Mouse (Mus musculus) embryonic fibroblast, embryonic 13.5 days (primary cell): ENCODE data around the gene Polr2f. TPM values are rescaled to one million over a fixed set of nuclear protein-coding genes. Genes with fewer than 3 reads are reported as not detected.

Experiments
- H3K27ac ChIP-seq: 2 replicates; pipeline ENCODE4 v1.5.1; 2012; ENCODE audit warnings: low read length, control low read depth, inconsistent platforms; ENCODE audit not compliant: insufficient read depth
- H3K4me1 ChIP-seq: 2 replicates; pipeline ENCODE4 v1.6.1; 2011; ENCODE audit warnings: low read length; ENCODE audit not compliant: control insufficient read depth, insufficient read depth
- H3K4me3 ChIP-seq: 2 replicates; pipeline ENCODE4 v1.5.1; 2011; ENCODE audit warnings: mild to moderate bottlenecking, control low read depth, low read length; ENCODE audit not compliant: insufficient read depth
- CTCF ChIP-seq: IDR thresholded peaks from 2 replicates; pipeline ENCODE4 v1.5.1; 2011; ENCODE audit warnings: mild to moderate bottlenecking, control low read depth, low read length, moderate library complexity, borderline replicate concordance; ENCODE audit not compliant: insufficient read depth
- POLR2A ChIP-seq: IDR thresholded peaks from 2 replicates; pipeline ENCODE4 v1.6.1; 2011; ENCODE audit warnings: low read depth, mild to moderate bottlenecking, control low read depth, low read length, moderate library complexity
- polyA plus RNA-seq: library from polyadenylated mRNA; stranded (reverse); fragments of >200 nt; gene quantifications from 2 replicates; pipeline ENCODE4 v1.2.4, GENCODE M21; 2011; ENCODE audit warnings: low read depth; ENCODE audit not compliant: missing spikeins, insufficient read length

Polr2f gene
- polyA plus RNA-seq, 1 experiment = 82.7 TPM

GRCm38 (mm10) chr15:79144021-79144420, 3.2 kb downstream of the Polr2f start:
- TF ChIP-seq CTCF (no peak), POLR2A (no peak)
- no peak overlapping the region for H3K4me3 ChIP-seq
- H3K4me1 ChIP-seq = peaks cover 2% of the 10 kb centered on the region; the same call in 1 of the 2 replicates
- no peak overlapping the region for H3K27ac ChIP-seq

DNA sequence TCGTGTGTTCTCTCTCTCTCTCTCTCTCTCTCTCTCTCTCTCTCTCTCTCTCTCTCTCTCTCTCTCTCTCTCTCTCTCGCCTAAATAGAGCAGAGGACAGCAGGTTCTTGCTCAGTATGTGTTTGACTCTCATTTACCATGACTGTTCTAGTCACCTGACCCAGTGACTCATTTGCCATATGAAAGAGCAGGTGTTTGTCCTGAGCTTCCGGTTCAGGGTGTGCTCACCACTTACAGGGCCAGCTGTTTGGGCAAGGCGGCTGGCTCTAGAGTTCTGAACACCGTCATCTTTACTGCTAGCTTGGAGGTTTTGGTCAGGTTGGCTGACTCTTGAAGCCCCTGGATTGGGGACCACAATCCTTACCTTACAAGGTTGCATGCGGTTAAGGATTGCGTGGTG, 4.7 kb downstream of the Polr2f start:
- Histone ChIP-seq H3K4me1 (no peaks in the 10 kb centered on the region; the same call in 1 of the 2 replicates), H3K4me3 (no peak overlapping the region), H3K27ac (no peak overlapping the region)
- TF ChIP-seq CTCF (no peak), POLR2A (no peak)

DNA sequence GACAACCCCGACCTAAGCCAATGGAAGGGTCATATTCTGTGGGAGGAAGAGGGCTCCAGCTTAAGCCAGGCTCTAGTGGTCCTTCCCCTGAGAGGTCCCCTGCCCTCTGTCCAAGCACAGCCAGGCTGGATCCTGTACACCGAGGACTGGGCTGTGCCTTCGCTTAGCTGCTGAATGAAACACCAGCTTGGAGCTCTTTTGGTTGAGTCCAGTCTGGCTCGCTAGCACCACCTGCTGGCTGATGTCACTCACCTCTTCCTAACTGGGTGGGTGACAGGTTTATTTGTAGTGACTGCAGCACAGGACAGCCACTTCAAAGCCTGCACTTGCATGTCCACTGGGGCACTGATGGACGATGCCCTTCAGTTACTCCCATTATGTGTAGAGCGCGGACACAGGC, 7.7 kb downstream of the Polr2f start:
- no peak overlapping the region for H3K4me3 ChIP-seq
- TF ChIP-seq POLR2A = no peak
- peak; percentile 86 for TF ChIP-seq CTCF
- H3K4me1 ChIP-seq = no peaks in the 10 kb centered on the region
- H3K27ac ChIP-seq = no peak overlapping the region

DNA sequence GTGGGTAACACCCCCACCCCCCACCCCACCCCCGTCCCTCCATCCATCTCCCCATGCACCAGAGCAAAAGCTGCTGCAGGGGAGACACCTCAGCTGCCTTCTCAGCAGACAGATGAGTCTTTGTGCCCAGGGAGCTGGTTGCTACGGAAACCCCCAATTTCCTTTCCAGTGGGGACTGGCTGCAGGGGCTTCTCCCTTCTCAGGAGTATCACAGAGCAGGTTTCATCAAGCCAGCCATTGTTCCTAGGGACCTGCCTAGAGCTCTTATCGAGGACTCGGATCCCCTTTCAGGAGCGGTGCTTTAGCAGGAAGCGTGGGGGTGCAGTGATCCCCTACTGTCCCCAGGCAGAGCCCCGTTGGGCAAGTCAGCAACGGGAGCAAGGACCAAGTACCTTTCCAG, 11.1 kb downstream of the Polr2f start:
- Histone ChIP-seq H3K4me3 (no peak overlapping the region), H3K4me1 (no peaks in the 10 kb centered on the region)
- no peak for TF ChIP-seq CTCF
- TF ChIP-seq POLR2A = no peak

GRCm38 (mm10) chr15:79152709-79153108, 11.9 kb downstream of the Polr2f start:
- TF ChIP-seq POLR2A (no peak), CTCF (no peak)
- H3K4me1 ChIP-seq = no peaks in the 10 kb centered on the region

More for the DNA sequence above, 11.1 kb downstream of the Polr2f start:
- H3K27ac ChIP-seq = no peak overlapping the region

GRCm38 (mm10) chr15:79155572-79155971, 14.8 kb downstream of the Polr2f start:
- Histone ChIP-seq H3K4me3 (no peak overlapping the region), H3K27ac (no peak overlapping the region), H3K4me1 (peaks cover under 1% of the 10 kb centered on the region; the same call in 1 of the 2 replicates)
- TF ChIP-seq CTCF = no peak
- TF ChIP-seq POLR2A = no peak

More at GRCm38 (mm10) chr15:79152709-79153108, 11.9 kb downstream of the Polr2f start:
- Histone ChIP-seq H3K27ac (no peak overlapping the region), H3K4me3 (no peak overlapping the region)

GRCm38 (mm10) chr15:79162301-79162700, 21.5 kb downstream of the Polr2f start:
- Histone ChIP-seq H3K27ac (no peak overlapping the region), H3K4me3 (no peak overlapping the region)
- no peak for TF ChIP-seq POLR2A
- TF ChIP-seq CTCF = no peak

GRCm38 (mm10) chr15:79162822-79163221, 22.0 kb downstream of the Polr2f start:
- Histone ChIP-seq H3K4me1 (peaks cover 4% of the 10 kb centered on the region; the same call in 1 of the 2 replicates), H3K27ac (no peak overlapping the region), H3K4me3 (no peak overlapping the region)
- TF ChIP-seq POLR2A (no peak), CTCF (no peak)

More at GRCm38 (mm10) chr15:79162301-79162700, 21.5 kb downstream of the Polr2f start:
- H3K4me1 ChIP-seq = peaks cover 4% of the 10 kb centered on the region; the same call in 1 of the 2 replicates

DNA sequence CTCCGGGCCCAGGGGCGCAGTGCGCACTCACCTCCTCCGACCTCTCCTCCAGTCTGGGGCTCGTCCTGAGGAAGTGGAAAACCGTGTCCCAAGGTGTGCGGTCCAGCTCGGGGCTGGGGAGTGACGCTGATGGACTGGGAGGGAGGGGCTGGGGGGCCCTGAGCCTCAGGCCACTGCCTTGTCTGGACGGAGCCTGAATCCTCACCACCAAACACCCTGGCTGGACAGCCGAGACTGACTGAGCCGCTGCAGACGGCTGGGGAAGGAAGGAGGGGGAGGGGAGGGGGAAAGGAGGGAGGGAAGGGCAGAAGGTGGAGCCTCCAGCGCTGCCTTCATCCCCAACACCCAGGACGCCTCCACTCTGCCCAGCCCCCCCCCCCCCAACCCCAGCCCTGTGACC, 23.4 kb downstream of the Polr2f start:
- H3K27ac ChIP-seq = no peak overlapping the region
- TF ChIP-seq CTCF = no peak
- TF ChIP-seq POLR2A = no peak
- peaks cover 4% of the 10 kb centered on the region; the same call in 1 of the 2 replicates for H3K4me1 ChIP-seq
- no peak overlapping the region for H3K4me3 ChIP-seq

- peaks cover 4% of the 10 kb centered on the region; the same call in 1 of the 2 replicates for H3K4me1 ChIP-seq
- H3K4me3 ChIP-seq = no peak within 1 kb of the TSS
- TF ChIP-seq POLR2A = no peak
- TF ChIP-seq CTCF = no peak
- H3K27ac ChIP-seq = no peak within 1 kb of the TSS
These were observed 24.3 kb downstream of the Polr2f start, which contains the start of gene Sox10 for GRCm38 (mm10) chr15:79165140-79165539. Gene Sox10, minus strand, starts transcription at chr15:79165240.
